Mouse (Mus musculus) adrenal gland, postnatal 14 days (tissue): ENCODE data around the gene Kcnip3. TPM values are rescaled to one million over a fixed set of nuclear protein-coding genes. Genes with fewer than 3 reads are reported as not detected.
A peak's percentile ranks its signal among the peaks of the same experiment; 100 is the strongest.

Experiments
- DNase-seq: peaks from one replicate; pipeline ENCODE4 v3.0.0; 2021; ENCODE audit warnings: mixed read lengths
- total RNA-seq: library from RNA; stranded (reverse); gene quantifications from 2 replicates; pipeline ENCODE4 v1.2.3, GENCODE M21; 2021

The Kcnip3 gene
- total RNA-seq, 1 experiment from 2014 or later, result 5.3 TPM

DNA sequence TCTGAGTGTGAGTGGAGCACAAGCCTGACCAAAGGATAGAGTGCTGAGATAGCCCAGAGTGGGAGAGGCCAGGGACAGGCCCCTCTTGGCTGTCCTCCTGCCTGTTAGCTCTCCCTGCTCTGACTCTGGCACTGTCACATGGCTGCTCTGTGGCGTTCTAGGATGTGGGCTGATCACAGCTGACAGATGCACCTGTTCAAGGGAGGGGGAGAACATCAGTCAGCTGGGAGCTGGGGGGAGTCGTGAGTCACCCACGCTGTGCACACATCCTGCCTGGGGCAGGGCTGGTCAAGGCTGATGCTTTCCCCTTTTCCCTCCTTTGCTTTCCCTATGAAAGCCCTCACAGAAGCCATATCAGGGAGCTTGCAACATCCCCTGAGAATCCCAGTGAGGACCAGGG lies 3.6 kb downstream of the Kcnip3 start:
- DNase-seq, result peak; percentile 44

DNA sequence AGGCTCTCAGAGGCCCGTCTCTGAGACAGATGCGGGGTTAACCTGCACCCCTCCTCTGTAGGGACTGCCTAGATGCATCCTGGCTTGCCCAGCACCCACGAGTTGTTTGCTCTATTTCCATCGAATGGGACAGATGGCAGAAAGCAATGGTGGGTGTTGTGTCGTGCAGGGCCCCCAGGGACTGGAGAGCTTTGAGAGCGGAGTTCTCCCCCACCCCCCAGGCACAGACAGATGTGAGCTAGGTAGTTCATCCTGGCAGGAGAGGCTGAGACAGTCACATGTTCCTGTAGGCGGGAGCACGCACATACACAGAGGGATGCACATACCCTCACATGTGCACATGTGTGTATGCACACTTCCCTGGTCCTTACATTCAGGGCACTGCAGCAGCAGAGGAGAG lies 4.8 kb downstream of the Kcnip3 start:
- no peak for DNase-seq

DNA sequence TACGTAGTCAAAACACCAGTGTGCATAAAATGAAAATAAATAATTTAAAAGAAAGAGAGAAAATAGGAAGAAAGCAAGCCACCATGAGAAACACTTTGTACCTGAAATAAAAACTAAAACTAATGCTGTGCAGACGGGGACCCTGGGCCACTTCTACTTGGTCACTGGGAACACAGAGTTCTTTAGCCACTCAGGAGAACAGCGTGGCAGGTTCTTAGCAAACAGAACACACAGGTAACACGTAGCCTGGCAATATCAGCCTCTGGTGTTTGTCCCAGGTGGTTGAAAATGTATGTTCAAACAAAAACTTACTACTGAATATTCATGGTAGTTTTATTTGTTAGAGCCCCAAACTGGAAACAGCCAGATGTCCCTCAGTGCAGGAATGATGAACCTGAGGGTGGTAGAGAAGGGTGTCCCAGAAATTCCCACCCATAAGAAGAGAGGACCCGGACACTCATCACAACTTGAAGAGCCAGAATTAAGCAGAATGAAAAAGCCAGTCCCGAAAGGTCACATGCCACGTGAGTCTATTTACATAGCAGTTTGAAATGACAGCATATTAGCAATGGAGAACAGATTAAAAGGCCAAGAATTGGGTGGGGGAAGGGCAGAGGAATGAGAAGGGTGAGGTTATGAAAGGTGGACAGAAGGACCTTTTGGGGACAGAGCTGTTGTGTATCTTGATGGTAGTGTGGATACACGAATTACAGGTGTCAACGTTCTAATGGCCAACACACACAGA lies 7.3 kb downstream of the Kcnip3 start:
- DNase-seq, result no peak

DNA sequence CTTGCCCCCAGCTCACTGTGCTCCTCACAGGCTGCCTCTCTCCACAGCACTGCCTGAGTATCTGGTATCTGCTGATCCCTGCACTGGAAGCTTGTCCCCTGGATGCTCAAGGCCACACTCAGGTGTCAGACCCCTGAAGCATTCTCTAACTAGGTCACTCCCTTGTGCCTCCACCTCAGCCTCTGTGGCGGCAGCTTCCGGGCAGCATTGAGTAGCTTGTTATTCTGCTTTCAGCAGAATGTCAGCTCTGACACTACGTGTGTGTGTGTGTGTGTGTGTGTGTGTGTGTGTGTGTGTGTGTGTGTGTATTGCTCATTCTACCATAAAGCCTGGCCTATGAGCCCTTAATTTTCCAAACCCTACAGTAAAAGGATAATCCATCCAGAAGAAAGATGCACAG lies 8.7 kb downstream of the Kcnip3 start:
- no peak for DNase-seq

DNA sequence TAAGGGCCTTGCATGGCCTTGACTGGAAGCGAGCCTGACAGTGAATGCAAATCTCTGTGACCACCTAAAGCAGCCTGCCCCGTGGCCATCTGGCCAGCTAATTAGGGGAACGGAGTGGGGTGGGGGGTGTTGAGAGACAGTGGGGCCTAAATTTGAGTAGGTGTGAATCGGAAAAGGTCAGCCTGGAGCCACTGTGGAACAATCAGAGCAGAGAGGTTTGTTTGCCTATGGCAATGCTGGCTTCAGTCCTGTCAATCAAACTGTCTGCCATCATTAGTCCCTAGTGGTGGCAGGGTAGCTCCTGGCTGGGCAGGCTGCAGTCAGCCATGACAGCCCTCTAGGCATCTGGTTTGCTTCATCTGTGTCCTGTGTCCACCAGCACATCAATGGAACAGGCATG lies 10.5 kb downstream of the Kcnip3 start:
- no peak for DNase-seq

DNA sequence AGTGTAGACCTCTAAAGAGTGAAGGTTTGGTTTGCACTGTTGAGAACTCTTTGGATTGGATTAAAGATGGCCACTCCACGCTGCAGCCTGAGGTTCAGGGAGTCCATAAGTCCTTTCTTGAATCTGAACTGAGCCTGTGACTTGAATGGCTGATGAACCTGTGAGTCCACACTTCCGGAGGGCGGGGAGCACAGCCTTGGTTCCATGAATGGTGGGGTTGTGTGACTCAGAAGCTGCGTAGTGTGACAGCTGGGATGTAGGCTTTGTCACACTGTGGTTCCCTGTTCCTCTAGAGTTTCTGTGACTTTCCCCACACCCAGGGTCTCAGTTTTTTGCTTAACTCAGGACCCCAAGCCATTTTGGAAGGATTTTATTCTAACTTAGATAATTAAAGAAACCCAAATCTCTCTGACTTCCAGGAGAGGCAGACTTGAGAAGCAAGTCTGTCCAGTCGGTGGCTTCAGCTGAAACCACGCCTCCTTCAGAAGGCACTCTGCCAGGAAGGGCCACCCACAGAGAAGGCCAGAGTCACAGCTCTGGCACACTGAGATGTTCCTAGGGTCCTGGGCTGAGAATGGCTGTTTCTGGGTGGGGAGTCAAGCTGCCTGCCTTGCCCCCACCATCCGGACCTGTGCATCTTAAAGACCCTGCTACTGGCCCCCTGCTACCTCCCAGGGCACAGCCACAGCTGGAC lies 13.8 kb downstream of the Kcnip3 start:
- peak; percentile 73 for DNase-seq

DNA sequence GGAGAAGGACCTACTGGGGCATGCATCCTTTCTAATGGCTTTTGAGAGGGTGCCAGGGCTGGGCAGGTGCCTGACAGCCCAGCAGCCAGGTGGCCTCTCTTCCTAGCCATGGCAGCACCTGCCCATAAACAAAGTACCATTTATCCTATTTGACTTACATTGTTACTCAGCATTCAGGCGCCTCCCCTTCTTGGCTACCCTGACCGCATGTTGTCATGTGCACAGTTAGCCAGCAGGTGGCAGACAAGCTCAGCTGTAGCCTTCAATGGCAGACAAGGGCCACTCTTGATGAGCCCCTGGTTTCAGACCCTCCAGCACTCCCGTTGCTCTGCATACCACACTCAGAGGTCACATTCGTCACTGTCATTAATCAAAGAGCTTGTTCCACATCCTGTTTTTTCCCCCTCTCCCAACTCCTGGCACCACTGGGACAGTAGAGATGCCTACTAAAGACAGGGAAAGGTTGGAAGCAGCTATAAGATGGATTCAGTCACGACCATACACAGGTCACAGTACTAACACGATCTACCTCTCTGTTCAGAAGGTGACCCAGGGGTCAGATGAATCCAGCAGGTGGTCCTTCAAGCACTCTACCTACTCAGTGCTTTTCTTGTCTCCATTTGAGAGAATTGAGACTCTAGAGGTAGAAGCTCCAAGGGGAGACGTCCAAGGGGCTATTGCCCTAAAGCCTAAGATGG lies 14.7 kb downstream of the Kcnip3 start:
- DNase-seq, result peak; percentile 87

DNA sequence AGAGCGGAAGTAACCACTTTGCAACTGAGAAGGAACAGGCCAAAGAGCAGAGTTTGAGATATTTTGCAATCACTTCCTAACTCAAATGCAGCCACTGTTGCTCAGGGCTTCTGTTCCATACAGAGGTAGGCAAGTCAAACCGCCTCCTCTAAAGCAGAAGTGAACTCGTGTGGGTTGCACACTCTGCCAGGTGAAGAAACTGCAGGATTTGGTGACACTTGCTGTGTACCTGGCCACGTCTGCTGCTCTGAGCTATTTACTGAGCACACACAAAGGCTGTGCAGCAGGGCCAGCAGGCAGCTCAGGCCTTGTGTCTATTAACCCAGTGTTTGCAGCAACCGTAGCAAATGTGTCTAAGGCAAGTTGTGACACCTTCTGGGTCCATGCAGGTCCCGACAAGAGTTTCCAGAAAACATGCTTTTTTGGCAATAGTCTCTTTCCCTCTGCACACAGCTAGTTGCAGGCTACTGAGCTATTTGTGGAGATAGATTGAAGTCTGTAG lies 15.7 kb downstream of the Kcnip3 start:
- DNase-seq, result no peak

DNA sequence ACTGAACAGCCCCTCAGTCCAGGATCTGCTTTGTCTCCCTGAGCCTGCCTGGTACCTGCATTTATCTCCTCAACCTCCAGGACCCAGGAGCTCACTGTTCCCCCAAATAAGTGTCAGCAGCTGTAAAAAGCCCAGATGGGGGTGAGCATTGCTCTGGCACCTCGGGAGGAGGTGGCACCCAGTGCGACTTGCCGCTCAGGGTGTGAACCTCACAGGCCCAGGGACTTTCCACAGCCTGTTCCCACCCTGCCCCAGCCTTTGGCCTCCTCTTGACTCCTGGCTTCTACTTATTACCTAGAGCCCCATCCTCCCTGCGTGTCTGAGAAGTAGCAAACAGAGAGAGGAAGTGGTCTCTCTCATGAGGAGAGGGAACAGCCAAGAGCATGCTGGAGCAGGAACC lies 16.7 kb downstream of the Kcnip3 start:
- DNase-seq, result no peak

DNA sequence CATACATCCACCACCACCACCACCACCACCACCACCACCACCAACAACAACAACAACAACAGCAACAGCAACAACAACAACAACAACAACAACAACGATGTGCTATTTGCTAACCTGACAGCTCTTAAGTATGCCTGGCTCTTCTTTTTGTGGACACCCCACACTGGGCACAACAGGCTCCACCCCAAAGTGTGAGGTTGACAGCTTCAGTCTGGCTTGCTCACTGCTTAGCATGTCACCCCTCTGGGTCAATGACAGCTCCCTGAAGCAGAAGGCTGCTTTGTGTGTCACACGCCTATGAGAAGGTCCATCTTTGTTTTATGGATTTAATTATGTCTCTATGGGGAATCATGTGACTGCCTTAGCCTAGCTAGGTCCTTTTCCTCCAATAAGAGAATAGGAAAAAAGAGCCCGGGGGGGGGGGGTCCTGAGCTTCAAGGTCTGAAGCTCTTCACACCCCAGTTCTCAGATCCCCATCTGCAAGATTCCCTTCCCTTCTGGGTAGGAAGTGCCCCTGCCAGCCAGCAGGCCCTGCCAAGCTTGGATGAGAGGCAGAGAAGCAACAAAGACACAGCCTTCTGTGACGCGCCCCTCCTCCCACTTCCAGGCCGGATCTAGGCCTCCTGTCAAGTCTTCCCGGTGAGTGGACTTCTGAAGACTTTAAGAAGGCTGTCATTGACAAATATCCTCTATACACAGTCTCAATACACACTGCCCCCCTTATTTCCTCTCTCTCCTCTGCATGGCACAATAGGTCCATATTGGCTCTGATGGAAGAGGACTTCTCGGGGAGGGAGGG lies 17.9 kb downstream of the Kcnip3 start:
- no peak for DNase-seq

DNA sequence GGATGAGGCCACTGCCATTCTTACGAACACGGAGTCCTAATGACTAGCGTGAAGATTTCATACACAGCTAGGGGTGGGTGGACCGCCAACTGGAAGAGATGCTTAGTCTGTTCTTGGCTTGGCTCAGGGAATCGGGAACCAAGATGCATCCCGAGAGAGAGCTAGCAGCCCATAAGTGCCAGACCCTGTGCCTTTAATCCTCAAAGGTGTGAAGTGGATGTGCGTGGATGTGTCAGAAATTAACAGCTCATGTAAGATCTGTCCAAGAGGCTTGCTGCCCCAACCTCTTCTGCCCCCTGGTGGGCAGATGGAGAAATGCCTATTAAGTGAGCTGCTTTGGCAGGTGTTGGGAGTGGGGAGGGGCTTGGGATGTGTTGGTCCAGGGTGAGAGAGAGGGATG lies 20.8 kb downstream of the Kcnip3 start:
- peak; percentile 72 for DNase-seq

DNA sequence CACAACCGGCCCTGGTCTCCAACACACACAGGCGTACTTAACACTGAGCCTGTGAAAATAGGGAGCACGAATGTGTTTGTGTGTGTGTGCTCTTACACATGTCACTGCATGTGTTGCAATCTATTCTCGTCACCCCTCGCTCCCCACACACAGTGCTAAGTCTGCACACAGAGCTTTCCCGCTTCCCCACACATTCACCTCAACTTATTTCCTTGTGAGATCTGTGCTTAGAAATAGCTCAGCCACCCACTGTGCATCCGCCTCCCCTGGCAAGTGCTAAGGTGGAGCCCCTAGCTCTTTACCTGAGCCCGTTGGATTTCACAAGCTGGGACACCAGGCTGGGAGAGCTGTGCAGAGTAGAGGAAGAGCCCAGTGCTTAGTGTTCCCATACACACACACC lies 23.1 kb downstream of the Kcnip3 start:
- DNase-seq, result no peak

DNA sequence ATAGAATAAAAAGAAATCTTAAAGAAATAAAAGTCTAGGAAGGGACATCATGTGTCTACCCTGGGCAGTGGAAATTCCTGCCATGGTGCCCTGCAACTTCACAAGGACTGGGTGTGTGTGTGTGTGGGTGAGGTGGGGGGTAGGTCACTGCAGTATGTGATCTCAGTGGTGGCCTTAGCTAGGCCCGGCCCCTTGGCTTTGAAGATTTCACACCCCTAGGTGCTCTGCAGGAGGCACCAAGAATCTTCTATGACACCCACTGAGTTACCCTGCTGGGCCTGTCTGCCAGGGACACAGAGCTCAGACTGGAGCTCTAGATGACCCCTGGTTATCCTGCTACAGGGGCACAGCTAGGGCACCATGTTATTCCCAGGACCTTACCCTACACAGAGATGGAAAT lies 25.6 kb downstream of the Kcnip3 start:
- DNase-seq, result no peak

DNA sequence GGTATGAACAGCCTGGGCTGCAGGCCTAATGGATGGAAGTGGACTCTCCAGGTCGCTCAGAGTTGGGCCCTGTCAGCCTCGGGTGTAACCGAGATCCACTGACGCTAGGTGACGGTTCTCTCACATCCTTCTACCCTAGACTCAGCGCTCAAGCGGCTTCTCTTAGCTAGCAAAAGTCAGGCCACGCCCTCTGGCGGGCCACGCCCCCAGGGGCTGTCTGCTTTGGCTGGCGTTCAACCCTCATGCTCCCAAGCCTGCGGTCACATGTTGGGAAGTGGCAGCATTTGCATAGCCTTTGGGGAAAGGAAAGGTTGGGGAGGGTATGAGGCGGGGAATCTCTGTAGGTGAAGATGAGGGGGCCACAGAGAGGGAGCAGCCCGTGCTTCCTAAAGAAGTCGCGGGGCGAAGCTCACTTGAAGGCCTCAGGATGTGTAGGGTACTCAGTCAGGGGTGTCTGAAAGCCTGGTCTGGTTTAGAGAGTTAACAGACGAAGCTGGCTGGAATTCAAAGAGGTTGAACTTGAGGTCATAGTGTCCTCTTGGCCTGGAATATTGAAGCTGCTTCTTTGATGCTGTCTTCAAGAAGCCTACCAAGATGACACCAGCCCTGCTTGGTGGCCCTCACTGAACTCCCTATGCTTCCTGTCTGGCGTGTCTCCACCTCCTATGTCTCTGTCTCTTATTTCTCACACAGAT lies 37.3 kb downstream of the Kcnip3 start:
- peak; percentile 79 for DNase-seq

DNA sequence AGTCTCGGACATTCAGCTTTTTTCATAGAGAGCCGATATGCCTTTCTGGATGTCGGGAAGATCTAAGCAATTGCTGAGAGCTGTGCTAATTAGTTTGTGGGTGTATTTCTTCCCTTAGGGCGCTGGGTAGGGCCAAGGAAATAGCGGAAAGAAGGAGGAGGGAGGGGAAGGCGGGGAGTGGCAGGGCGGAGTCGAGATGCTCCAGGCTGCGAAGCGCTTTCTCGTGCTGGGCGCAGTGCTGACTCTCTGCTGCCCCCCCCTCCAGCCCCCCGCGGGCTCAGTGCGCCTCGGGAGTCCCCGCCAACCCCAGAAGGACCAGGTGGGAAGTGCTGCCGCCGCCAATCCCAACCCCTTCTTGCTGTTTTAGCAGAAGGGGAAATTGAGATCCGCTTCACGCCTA lies 38.9 kb downstream of the Kcnip3 start:
- no peak for DNase-seq

DNA sequence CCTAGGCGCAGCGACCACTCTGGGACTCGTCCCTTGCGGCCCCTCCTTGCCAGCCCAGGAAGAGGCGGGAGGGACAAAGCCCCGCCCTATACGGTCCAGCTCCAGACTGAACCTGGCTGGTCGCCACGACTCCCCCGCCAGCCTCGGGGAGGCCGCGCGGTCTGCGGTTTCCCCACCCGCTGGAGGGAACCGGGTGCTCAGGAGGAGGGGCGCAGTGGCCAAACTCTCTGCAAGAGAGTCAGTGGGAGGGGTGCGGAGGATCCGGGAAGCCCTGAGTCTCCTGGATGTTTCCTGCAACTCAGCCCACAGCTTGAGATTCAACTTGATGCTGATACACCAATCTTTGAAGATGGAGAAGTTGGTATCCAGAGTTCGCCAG lies 39.4 kb downstream of the Kcnip3 start:
- DNase-seq, result peak; percentile 57

DNA sequence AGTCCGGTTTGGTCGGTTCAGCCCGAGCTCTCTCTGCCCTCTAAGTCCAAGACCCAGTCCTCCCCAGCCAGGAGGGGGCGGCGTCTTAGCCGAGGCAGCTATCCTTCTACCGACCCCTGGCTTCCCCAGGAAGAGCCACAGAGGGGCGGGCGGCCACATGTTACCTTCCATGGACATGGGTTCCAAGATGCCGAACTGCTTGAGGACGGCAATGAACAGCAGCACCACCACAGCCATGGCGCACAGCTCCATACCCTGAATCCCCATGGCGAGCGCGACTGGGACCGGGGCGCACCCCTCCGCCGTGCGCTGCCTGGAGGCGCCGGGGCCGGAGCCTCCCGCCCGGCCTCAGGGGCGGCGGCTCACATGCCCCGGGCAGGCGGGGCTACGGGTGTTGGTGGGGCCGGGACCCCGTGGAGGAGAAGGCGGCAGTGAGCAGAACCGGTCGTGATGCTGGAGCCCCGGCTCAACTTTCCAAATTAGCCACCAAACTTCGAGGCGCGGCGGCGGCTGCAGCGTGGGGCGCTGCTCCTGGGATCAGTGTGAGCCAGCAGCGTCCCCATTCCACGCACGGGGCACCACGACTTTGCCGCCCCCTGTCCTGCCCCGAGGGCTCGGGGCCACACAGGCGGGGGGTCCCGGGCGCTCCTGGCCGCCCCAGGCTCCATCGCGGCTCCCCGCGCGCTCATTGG lies 39.9 kb downstream of the Kcnip3 start:
- DNase-seq, result peak; percentile 12

DNA sequence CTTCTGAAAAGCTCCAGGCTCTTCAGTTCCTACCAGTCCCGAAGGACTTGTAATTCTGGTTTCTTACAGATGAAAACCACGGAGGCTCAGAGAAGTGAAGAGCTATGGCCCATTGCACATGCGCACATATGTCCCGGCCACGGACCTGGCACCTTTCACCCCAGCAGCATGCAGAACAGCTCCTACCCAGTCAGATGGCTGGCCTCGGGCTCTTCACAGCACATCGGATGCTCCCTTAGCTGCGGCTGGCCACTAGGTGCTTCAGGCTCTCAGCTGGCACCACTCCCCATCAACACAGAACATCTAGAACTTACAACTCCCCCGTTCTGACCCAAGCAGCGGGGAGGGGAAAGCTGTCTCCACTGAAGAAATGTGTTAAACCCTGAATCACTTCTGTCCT lies 42.1 kb downstream of the Kcnip3 start:
- DNase-seq, result no peak

DNA sequence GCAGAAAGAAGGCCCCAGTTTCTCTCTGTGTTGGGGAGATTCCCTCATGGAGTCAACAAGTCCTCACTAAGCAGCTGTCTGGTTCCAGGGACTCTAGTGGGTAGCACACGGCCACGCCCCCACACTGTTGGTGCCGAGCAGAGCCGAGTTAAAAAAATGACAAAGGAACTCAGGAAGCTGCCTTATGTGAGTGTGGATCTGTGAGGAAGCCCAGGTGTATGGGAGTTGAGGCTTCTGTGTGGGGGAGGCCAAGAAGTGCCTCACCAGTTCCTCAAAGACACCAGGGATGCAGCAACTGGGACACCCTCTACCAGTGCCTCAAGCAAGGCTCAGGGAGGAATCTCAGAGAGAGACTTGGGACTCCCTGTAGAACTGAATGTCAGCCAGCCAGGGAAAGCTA lies 42.7 kb downstream of the Kcnip3 start:
- no peak for DNase-seq

DNA sequence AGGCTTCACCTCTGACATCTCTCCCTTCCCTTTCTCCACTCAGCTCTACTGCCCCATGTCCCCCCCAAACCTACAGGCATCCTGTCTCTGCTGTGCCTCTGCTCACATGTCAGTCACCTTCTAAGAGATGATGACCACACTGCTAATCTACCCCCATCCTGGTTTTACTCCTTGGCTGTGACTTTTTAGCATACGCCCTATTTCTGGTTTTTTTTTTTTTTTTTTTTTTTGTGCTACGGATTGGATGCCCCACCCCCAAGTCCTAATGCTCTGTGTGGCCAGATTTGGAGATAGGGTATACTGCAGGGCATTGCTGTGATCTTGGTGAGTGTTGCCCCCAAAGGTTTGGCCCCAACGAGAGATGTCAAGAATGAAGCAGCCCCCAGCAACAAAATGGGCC lies 49.6 kb downstream of the Kcnip3 start:
- no peak for DNase-seq

DNA sequence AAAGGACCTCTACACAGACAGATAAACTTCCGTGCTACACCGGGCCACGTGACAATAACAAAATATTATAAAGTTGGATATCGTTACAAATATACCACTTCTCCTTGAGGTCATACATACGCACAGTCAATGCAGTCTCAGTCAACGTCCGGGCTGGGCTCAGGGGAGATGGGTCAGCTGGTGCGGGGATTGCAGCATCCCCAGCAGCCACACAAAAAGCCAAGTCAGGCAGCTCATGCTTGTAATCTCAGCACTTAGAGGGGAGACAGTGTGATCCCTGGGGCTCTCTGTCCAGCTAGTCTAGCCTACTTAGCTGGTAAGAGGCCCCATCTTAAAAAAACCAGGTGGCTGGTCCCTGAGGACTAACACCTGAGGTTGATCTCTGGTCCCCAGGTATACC lies 50.6 kb downstream of the Kcnip3 start:
- no peak for DNase-seq
